Mouse (Mus musculus) ovary, adult 10 weeks (tissue): Measurements from ENCODE around the gene Yif1a. TPM values are rescaled to one million over a fixed set of nuclear protein-coding genes. Genes with fewer than 3 reads are reported as not detected.

Source experiments
- polyA plus RNA-seq: library from polyadenylated mRNA; stranded (reverse); fragments of 350-450 nt; fragmentation: Illumina TruSeq; extraction: RNeasy Lipid Tissue Mini Kit (QIAGEN cat#74804); gene quantifications from one replicate; pipeline ENCODE4 v1.2.3, GENCODE M21; 2014

Yif1a gene
- polyA plus RNA-seq, result 18.2 TPM

GRCm38 (mm10) chr19:5087884-5088728 lies at the start of gene Yif1a:
TSS of gene Yif1a (plus strand) at chr19:5088538.

DNA sequence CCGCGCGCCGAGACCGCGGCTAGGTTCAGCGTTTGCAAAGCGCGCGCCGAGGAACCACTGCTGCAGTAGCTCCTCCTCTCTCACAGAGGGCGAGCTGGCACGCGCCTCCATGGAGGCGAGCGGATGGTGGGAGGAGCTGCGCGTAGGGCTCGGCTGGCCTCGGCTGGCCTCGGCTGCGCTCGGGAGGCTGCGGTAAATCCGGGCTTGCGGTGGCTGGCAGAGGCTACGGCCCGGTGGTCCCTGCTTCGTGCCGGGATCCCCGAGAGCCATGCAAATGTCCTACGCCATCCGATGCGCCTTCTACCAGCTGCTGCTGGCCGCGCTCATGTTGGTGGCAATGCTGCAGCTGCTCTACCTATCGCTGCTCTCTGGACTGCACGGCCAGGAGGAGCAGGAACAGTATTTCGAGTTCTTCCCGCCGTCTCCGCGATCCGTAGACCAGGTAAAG lies 49.6 kb upstream of the Yif1a start, which contains the start of the genes B4gat1 and AC124502.3:
B4gat1 (plus strand) TSS at position 118 of the 448 bp plus-strand sequence.
AC124502.3 (plus strand) TSS at position 183 of the 448 bp plus-strand sequence.

GRCm38 (mm10) chr19:5040862-5041523 lies 47.3 kb upstream of the Yif1a start, which contains the start of gene Brms1:
TSS of gene Brms1 (plus strand) at chr19:5041354.

GRCm38 (mm10) chr19:5050047-5050905 lies 38.1 kb upstream of the Yif1a start, which contains the start of gene Rin1:
TSS of gene Rin1 (plus strand) at chr19:5050481.

GRCm38 (mm10) chr19:5067867-5068569 lies 20.3 kb upstream of the Yif1a start, which contains the start of gene Cd248:
TSS of gene Cd248 (plus strand) at chr19:5068078.

DNA sequence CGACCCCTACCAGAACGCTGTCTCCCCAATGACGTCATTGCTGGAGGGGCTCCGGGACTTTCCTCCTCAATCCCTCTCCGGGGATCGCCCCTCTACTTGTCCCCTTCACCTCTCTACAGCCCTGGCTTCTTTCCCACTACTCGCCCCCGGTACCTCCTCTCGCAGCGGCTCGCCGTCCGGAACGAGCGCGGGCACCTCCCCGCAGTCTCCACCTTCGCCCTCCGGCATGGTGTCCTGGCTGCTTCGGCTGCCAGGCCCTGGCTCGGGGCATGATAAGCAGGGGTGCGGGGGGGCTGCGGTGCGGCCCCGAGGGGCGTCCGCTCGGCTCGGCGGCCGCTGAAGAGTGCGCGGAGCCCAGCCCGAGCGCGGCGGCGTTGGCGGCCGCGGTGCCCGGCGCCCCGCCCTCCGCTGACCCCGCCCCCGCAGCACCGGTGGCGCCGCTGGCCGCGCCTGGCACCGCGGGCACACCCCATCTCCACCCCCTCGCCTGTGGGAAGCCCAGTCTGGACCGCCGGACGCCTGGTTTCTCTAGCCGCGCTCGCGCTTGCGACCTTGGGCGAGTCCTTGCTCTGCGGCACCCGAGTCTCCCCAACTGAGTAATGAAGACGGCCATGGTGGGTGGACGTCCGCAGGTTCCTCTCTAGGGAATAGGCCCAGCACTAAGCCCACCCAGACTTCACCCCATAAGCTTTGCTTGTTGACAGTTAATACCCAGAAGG lies 3.0 kb upstream of the Yif1a start, which contains the start of gene Tmem151a:
Tmem151a (minus strand) TSS at position 387 of the 719 bp plus-strand sequence.

DNA sequence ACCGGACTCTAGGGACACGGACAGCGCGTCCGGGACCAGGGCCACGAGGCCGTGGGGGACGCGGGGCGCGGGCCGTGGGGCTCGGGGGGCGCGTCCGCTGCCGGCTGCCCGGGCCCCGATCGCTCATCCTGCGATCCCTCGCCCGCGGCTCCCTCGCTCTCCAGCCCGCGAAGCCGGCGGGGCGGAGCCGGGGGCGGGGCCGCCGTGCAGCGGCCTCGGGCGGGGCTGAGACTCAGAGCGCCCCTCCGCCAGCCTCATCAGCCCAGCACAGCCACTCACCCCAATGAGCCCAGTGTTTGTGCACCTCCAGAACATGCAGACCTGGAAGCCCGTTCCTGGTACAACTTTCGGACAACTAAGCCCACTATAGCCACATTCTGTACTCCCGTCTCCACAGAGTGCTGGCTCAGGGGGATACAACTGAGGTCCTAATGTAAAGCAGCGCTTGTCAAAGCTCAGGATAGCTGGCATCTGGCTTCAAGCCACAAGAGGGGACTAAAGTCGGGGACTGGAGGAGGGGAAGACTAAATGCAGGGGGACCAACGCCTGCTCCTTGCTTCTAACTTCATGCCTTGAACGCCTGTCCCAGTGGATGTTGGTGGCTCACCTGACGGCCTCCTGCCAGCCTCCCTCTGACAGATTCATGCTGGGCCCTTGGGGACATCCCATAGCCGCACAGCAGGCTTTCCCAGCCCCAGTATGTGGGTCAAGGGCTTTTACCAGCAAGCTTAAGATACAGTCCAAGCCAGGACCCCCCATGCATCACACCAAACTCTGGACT lies 10.2 kb downstream of the Yif1a start, which contains the start of gene Cnih2:
Cnih2 (minus strand) TSS at position 159 of the 781 bp plus-strand sequence.

GRCm38 (mm10) chr19:5106731-5107191 lies 18.4 kb downstream of the Yif1a start, which contains the start of gene Rab1b:
TSS of gene Rab1b (minus strand) at chr19:5107072.

GRCm38 (mm10) chr19:5118384-5118698 lies 30.0 kb downstream of the Yif1a start, which contains the start of gene Klc2:
TSS of gene Klc2 (minus strand) at chr19:5118560.

Other genes starting within 250 kb of the Yif1a start
- gene Ccs, start 249.2 kb upstream of the Yif1a start, polyA plus RNA-seq, result not detected
- 0.46 TPM for gene Ccdc87, start 249.2 kb upstream of the Yif1a start, polyA plus RNA-seq
- 35.5 TPM for gene Ctsf, start 233.4 kb upstream of the Yif1a start, polyA plus RNA-seq
- 0.20 TPM for gene Actn3, start 210.6 kb upstream of the Yif1a start, polyA plus RNA-seq
- gene Zdhhc24, start 209.9 kb upstream of the Yif1a start, polyA plus RNA-seq, result 19.7 TPM
- gene Bbs1, start 181.9 kb upstream of the Yif1a start, polyA plus RNA-seq, result 5.8 TPM
- 1.7 TPM for gene Dpp3, start 160.3 kb upstream of the Yif1a start, polyA plus RNA-seq
- gene Peli3, start 145.4 kb upstream of the Yif1a start, polyA plus RNA-seq, result 1.8 TPM
- gene Mrpl11, start 126.4 kb upstream of the Yif1a start, polyA plus RNA-seq, result 15.6 TPM
- gene Npas4, start 98.2 kb upstream of the Yif1a start, polyA plus RNA-seq, result not detected
- gene Slc29a2, start 64.7 kb upstream of the Yif1a start, polyA plus RNA-seq, result not detected
- gene B4gat1, start 49.7 kb upstream of the Yif1a start, polyA plus RNA-seq, result 31.6 TPM
- gene AC124502.3, start 49.6 kb upstream of the Yif1a start, polyA plus RNA-seq, result 0.34 TPM
- not detected for gene Brms1, start 47.2 kb upstream of the Yif1a start, polyA plus RNA-seq
- 0.17 TPM for gene Rin1, start 38.1 kb upstream of the Yif1a start, polyA plus RNA-seq
- 0.17 TPM for gene Cd248, start 20.5 kb upstream of the Yif1a start, polyA plus RNA-seq
- gene Tmem151a, start 3.0 kb upstream of the Yif1a start, polyA plus RNA-seq, result 0.37 TPM
- gene Cnih2, start 10.0 kb downstream of the Yif1a start, polyA plus RNA-seq, result not detected
- 1.1 TPM for gene Rab1b, start 18.5 kb downstream of the Yif1a start, polyA plus RNA-seq
- gene Klc2, start 30.0 kb downstream of the Yif1a start, polyA plus RNA-seq, result 3.9 TPM
- gene Pacs1, start 184.6 kb downstream of the Yif1a start, polyA plus RNA-seq, result 11.4 TPM
- 46.0 TPM for gene Sf3b2, start 206.9 kb downstream of the Yif1a start, polyA plus RNA-seq
- not detected for gene Gal3st3, start 209.8 kb downstream of the Yif1a start, polyA plus RNA-seq
- not detected for gene Catsper1, start 247.2 kb downstream of the Yif1a start, polyA plus RNA-seq